Mouse (Mus musculus) spleen, adult 2 months (tissue): ENCODE results near the gene Gngt2.
A peak's percentile ranks its signal among the peaks of the same experiment; 100 is the strongest.

Experiments used
- CTCF ChIP-seq: fragments of 200-500 bp; IDR thresholded peaks from 2 replicates; pipeline ENCODE4 v1.5.1; 2011; ENCODE audit warnings: mild to moderate bottlenecking, inconsistent platforms; ENCODE audit not compliant: insufficient read depth, insufficient read length, insufficient replicate concordance; ENCODE audit errors: extremely low read depth
- POLR2A ChIP-seq: fragments of 200-500 bp; IDR thresholded peaks from 2 replicates; pipeline ENCODE4 v1.6.1; 2011; ENCODE audit warnings: low read depth, low read length, inconsistent platforms

DNA sequence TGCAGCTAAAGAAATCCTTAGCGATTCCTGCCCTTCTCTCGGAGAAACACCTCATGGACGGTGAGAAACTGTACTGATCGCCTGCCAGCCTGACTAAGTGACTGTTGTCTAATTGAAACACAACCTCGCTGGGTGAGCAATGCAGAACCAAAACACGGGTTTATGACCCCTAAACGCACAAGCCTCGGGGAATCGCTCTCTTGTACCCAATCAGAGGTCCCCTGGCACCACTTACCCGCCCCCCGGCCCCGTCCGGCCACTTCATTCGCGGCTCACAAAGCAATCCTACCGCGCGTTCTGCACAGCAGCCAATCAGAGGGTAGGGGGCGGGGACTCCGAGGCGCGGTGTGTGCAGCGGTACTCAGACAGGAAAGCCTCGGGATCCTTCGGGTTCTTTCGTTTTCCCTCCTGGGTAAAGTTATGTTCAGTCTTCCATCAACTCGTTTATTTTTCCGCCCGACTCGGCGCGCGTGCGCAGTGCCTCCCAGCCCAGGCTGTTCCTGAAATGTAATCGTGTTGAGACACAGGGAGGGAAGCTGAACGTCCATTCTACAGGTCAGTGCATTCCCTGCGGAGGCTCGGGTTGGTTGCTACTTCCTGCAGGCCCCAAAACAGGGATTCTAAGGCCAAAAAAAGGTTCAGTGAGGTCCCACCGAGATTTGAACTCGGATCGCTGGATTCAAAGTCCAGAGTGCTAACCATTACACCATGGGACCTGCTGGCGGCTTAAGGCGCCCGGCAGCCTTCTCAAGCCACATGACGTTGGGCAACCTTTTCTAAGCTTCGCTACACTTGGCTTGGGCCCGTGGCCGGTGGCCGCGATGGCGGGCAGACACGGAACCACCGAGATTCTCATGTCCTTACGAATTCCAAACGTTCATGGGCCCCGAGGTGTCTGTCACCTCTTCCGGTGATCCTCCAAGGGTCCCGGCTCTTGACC is 21.8 kb downstream of the Gngt2 start:
- TF ChIP-seq CTCF (no peak), POLR2A (peak; percentile 20; the same call in 1 of the 2 replicates)
